Mouse (Mus musculus) cerebellum, postnatal 25 days (tissue): Measurements from ENCODE around the gene Islr.
"Not testable (repeated sequence)": the region's sequence is repeated elsewhere in the genome, so short reads cannot be mapped to it uniquely, and the experiment has no call there.

Source experiments
- DNase-seq, 2 experiments: peaks; one replicate each; pipeline ENCODE4 v3.0.0; 2021; ENCODE audit warnings: mixed read lengths in 2 of 2

Gene Islr

GRCm38 (mm10) chr9:58203516-58204447 is at the start of gene Islr, which contains the start of gene Islr2:
Gene Islr, minus strand, starts transcription at chr9:58204306.
Gene Islr2, minus strand, starts transcription at chr9:58204319.
- DNase-seq: peak; percentile 47 to 61

DNA sequence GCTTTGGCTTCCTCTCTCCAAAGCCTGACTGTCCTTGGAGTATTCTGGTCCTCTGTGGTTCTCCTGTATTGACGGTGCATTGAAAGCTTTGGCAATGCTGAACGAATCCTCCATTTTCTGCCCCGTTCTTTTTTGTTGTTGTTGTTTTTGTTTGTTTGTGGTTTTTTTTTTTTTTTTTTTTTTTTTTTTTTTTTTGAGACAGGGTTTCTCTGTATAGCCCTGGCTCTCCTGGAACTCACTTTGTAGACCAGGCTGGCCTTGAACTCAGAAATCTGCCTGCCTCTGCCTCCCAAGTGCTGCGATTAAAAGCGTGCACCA is 49.7 kb upstream of the Islr start:
- not testable (repeated sequence) for DNase-seq

GRCm38 (mm10) chr9:58253033-58253804 is 49.1 kb upstream of the Islr start, which contains the start of gene Stoml1:
Gene Stoml1, plus strand, starts transcription at chr9:58253164.
- peak; percentile 93 to 95 for DNase-seq

DNA sequence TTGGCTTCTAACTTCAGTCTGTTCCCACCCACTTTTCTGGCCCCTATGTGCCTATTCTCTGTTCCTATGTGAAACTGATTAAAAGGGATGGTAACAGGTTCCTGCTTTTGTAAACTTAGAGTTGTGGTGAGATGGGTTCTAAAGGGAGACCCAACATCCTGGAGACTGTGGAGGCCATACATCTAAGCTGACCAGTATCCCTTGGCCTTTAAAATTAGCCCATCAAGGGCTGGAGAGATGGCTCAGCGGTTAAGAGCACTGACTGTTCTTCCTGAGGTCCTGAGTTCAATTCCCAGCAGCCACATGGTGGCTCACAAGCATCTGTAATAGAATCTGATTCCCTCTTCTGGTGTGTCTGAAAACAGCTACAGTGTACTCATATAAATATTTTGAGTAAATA is 46.6 kb upstream of the Islr start:
- not testable (repeated sequence) for DNase-seq

DNA sequence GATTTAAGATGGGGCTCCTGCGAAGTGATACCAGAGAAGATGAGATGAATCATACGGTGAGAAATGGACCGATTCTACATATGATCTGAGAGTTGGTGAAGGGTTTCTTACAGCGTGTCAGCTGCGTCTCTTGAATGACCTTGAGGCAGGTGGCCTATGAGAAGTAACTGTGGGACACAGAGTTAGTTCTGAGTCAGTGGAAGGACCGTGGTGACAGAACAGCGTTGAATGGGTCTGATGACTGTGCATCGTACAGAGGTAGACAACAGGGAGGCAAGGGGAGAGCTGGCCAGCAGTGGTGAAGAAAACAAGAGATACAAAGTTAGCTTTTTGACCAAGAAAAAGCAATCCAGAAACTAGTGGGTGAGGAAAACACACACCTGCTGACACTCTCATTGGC is 46.2 kb upstream of the Islr start:
- DNase-seq: no peak

DNA sequence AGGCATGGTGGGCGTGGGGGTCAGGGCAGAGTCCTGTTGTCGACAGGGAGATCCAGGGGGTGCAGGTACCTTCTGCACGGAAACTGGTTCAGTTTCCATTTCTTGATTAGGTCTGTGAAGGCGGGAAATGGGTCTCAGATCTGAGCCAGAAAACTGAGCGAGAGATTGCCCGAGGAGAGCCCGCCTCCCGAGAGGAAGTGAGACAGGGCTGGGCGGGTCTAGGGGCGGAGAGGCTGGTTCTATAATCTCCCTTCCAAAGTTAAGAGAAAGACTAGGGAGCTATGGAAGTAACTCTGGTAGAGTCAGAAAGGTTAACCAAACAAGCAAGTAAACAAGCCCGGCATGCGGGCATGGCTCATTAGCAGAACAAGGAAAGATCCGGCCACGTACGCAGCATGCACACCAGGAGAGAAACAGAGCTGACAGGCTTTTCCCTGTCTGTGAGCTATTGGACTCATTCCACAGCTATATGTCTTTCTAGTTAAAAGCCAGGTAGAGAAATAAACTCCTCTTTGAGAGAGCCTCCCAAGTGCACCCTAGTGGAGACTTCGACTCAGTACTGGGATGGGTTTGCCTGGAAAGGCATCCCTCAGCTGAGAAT is 45.6 kb upstream of the Islr start, which contains the start of gene Pml:
Gene Pml (minus strand): TSS at position 195 of the 601 bp plus-strand sequence.
- peak; percentile 72 to 80 for DNase-seq

GRCm38 (mm10) chr9:58248746-58249413 is 44.8 kb upstream of the Islr start:
- DNase-seq: no peak

- DNase-seq: peak; percentile 83 to 88
These were observed 43.1 kb upstream of the Islr start for GRCm38 (mm10) chr9:58247064-58247759.

DNA sequence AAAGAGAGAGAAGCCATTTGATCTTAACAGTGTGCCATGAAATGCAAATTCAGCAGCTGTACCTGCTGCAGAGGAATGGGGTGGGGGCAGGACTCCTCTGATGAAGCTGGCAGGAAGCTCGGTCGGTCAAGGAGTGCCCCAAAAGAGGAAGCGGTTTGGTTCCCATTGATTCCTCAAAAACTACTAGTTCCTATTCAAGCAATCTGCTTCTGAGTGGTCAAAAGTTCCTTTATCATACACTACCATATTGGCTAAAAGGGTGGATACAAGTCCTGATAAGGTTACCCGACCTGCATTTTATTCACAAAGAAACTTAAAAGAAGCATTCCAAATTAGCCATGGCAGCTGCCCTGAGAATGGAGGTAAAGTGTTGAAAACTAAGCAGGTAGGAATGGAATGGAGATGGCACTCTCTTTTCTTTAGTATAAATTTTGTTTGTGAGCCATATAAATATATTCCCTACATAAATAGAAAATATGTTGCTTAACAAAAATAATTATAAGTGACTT is 42.0 kb upstream of the Islr start:
- DNase-seq: no peak

DNA sequence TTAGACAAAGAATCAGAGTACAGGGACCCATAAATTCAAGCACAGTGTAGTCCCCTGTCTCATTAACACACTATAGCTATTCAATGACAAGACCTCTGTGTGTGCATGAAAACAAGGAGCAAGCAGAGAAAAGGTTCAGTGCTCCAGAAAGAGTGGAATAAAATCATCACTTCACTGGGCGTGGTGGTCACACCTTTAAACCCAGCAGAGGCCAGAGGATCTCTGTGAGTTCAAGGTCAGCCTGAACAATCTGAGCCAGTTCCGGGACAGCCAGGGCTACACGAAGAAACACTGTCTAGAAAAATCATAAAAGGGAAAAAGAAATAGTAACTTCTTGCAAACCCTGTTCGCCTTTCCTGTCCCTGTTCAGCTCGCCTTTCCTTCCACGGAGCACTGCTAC is 39.6 kb upstream of the Islr start:
- DNase-seq: no peak

GRCm38 (mm10) chr9:58242696-58243095 is 38.6 kb upstream of the Islr start:
- no peak for DNase-seq

DNA sequence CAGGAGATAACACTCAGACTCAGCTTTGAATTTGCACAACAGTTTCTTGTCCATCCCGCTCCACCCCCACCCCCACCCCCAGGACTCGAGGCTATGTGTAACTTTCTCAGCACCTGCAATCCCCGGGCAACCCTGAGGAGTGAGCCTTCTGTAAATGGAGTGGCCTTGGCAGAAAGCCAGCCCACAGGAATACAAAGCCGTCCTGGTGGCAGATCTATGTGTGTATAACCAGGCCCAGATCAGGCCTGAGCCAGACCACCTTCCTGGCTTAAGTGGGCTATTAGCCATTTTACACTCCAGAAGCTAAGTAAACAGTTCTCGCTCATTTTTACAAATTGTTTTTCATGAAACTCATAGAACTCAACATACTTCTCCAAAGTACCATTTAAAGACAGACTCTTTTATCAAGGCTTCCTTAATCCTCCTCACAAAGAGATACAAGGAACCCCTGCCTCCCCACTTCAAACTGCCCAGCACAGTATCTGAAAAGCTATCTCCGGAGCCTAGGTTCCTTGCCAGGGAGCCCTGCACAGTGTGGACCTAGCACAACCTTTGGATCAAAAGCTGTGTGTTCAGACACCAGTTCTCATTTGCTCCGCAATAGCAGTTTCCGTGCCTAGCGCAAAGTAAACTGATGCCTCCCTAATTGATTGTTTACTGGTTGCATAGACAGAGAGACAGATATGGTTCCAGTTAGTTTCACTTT is 37.8 kb upstream of the Islr start:
- peak; percentile 44 to 71 for DNase-seq

GRCm38 (mm10) chr9:58234502-58235015 is 30.5 kb upstream of the Islr start:
- no peak for DNase-seq

DNA sequence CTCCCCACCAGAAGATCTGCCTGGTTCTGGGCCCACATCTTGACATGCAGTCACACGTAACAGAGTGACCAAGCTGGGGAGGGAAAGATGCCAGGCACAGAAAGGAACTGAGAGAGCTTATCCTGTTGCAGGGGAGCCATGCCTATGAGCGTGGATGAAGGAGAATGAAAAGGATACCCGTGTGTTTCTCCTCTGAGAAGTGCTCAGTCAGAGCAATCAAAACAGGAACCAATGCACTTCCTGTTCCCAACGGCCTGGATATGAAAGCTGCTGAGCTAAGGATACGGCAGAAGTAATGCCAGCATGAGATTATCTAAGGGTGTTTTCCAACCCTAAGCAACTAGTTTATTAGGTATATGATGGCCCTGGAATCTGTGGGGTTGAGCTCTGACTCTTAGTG is 28.3 kb upstream of the Islr start:
- DNase-seq: no peak

DNA sequence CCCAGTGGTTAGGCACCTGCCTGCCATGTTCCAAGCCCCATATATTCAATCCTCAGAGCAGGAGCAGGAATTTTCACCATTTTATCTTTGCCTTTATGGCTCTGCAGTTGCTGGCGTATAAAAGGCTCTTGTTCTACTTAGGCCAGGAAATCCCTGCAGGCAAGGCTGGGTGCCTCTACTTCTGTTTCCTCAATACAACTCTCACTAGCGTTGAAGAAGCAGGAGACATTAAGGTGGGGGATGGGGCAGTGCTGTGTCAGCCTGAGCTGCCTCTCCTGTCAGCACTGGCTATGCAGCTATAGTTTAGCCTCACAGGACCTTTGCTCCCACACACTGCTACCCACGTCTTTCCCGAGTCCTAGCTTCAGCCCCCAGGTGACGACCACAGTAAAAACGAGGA is 27.6 kb upstream of the Islr start:
- no peak for DNase-seq

- DNase-seq: no peak
These were observed 24.8 kb upstream of the Islr start for GRCm38 (mm10) chr9:58228777-58229466.

- peak; percentile 48 to 58 for DNase-seq
These were observed 22.1 kb upstream of the Islr start for GRCm38 (mm10) chr9:58225915-58226913.

DNA sequence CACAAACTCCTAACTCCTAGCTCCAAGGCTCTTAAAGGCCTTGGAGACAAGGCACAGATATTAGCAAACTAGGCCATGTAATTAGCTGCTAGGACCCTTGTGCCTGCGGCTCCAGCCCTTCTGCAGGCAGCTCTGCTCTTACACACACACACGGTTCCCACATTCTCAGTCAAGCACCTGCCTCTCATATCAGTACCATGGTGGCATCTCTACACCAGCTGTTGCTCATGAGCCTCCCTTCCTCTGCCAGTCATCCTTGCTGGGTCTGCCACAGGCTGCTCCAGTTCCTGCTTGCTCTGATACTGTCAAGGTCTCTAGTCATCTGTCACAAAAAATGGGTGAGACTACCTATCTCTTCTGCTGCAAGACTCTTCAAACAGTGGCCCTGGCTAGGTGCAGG is 20.2 kb upstream of the Islr start:
- DNase-seq: no peak
